Mouse (Mus musculus): ENCODE results near the gene Gm49322.

- TF ChIP-seq CTCF (IDR thresholded peaks at IDR 0.05; ENCODE audit: insufficient read depth, low read depth, low read length) (no peak), POLR2A (IDR thresholded peaks at IDR 0.05; ENCODE audit: insufficient read depth, low read depth, low read length) (no peak)
These were observed 21.9 kb downstream of the Gm49322 start for GRCm38 (mm10) chr10:80627685-80628084.

Data from olfactory bulb, adult 2 months (tissue).